Mouse (Mus musculus) ovary, postnatal 14 days (tissue): Measurements from ENCODE around the gene Zfp626.
"Not testable (repeated sequence)": the region's sequence is repeated elsewhere in the genome, so short reads cannot be mapped to it uniquely, and the experiment has no call there.

Source experiments
- DNase-seq: peaks from one replicate; pipeline ENCODE4 v3.0.0; 2022; ENCODE audit warnings: low spot score

Zfp626 gene

GRCm38 (mm10) chr7:27806896-27807295, at the start of gene Zfp626:
Gene Zfp626, plus strand, starts transcription at chr7:27807196.
- DNase-seq, result not testable (repeated sequence)

DNA sequence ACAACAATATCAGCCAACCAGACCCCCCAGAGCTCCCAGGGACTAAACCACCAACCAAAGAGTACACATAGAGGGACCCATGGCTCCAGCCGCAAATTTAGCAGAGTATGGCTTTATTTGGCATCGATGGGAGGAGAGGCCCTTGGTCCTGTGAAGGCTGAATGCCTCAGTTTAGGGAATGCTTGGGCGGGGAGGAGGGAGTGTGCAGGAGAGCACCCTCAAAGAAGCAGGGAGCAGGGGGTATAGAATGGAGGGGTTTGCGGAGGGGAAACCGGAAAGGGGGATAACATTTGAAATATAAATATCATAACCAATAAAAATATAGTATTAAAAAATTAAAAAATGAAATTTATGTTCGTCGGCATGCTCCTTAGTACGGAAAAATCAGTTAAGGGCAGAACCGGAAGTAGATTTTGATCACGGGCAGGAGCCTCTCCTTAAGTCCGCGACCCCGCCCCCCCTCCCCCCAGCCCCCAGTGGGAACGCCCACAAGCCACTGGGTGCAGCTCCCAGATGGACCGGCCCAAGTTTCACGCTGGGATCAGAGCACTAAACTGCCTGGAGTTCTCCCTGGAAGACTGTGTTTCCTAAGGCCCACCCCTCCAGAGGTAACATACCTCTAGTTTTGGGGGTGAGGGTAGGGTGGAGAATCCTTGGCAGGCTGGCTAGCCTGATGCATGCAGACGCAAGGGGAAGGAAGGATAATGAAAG, 41.7 kb upstream of the Zfp626 start:
- no peak for DNase-seq

- no peak for DNase-seq
These were observed 17.7 kb upstream of the Zfp626 start for GRCm38 (mm10) chr7:27789306-27789705.

DNA sequence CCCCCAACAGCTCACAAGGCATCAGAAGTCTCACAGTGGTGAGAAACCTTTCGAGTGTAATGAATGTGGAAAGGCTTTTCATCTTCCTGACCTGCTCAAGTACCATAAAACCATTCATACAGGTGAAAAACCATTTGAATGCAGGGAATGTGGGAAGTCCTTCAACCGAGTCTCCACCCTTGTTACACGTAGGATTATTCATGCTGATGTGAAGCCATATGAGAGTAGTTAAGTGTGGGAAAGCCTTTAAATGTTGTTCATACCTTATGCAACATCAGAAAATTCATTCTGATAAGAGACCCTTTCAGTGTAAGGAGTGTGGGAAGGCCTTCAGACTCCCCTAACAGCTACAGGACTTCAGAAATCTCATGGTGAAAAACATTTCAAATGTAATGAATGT, 13.1 kb upstream of the Zfp626 start:
- not testable (repeated sequence) for DNase-seq

DNA sequence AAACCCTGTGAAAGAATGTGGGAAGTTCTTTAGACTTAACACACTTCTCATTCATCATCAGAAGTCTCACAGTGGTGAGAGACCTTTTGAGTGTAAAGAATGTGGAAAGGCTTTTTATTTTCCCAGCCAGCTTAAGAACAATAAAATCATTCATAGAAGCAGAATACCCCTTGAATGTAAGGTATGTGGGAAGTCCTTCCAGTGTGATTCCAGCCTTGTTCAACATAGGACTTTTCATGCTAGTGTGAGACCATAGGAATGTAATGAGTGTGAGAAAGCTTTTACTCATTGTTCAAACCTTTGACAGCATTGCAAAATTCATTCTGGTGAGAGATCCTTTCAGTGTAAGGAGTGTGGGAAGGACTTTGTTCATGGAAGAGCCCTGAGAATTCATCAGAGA, 12.4 kb upstream of the Zfp626 start:
- DNase-seq, result no peak

DNA sequence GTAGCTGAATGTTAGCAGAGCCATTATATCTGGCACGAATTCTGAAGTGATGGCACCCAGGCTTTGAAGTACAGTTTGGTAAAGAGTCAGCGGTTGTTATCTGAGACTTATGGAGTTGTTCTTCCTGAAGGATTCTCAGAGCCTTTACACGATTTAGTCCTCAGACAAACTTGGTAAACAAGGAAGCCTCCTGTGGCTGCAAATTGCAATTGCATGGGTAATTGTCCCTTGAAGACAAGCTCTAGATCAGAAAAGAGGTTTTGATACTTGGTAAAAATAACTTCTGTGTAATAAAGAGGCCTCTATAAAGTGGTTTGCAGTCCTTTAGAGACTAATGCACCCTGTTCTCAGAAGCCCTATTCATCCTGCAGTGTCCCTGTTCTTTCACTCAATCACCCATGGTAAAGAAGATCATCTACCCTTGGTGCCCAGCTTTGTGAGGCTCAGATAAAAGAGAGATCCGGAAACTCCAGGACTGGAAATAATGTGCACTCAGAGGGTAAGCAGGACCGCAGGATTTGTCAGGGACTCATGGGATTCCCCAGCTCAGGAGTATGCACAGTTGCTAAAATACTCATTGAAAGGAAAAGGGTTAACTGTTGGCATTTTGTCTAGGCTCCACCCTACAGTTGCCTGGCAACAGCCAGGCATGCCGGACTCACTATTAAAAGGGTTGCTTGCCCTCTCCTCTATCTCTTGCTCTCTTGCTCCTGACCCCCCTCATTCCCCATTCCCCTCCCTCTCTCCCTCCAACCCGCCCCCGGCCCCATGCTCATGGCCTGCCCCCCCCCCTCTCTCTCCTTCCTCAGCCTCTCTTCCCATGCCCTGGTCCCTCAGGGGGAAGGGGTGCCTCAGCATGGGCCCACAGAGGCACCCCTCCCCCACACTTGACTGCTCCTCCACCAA, 8.8 kb upstream of the Zfp626 start:
- no peak for DNase-seq

DNA sequence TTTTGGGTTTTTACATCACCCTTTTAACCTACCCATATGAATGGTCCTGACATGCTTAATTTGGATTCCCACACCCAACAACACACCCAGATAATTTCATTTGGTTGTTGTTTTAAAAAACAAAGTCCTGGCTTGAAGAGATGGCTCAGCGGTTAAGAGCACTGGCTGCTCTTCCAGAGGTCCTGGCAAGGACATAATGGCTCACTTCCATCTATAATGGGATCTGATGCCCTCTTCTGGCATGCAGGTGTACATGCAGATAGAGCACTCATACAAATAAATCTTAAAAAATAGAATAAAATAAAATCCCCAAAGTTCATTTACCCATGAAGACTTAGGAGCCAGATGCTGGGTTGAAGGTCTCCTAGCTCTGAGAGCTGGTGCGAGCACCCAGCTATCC, 5.9 kb upstream of the Zfp626 start:
- DNase-seq, result no peak

GRCm38 (mm10) chr7:27802986-27803385, 4.0 kb upstream of the Zfp626 start:
- no peak for DNase-seq

GRCm38 (mm10) chr7:27804297-27805030, 2.5 kb upstream of the Zfp626 start:
- peak; percentile 61 for DNase-seq

- not testable (repeated sequence) for DNase-seq
These were observed 309 bp downstream of the Zfp626 start for GRCm38 (mm10) chr7:27807305-27807704.

DNA sequence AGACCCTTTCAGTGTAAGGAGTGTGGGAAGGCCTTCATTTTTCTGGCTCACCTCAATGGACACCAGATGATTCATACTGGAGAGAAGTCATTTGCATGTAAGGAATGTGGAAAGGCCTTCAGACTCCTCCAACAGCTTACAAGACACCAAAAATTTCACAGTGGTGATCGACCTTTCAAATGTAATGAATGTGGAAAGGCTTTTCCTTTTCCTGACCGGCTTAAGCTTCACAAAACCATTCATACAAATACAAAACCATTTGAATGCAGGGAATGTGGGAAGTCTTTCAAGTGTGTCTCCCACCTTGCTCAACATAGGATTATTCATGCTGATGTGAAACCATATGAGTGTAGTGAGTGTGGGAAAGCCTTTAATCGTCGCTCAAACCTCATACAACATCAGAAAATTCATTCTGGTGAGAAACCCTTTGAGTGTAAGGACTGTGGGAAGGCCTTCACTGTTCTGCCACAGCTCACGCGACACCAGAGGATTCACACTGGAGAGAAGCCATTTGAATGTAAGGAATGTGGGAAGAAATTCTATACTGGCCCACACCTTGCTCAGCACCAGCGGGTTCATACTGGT, 11.6 kb downstream of the Zfp626 start:
- no peak for DNase-seq

DNA sequence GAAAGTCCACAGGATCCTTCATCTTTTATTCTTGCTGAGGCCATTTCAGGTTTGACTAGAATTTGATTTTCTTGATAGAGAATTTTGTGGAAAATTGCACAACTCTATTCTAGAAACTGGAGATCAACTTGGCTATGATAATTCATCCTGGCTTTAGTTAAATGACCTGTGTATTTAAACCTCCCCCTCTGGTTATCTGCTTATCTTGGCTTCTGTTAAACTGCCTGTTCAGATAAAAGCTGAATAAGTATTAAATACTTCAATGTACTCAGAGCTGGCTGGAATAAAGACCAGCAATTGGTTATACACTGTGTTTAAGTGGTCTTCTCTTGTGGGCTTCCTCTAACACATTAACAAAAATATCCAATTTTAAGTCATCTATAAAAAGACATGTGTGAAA, 15.6 kb downstream of the Zfp626 start:
- DNase-seq, result no peak

GRCm38 (mm10) chr7:27834131-27834530, 27.1 kb downstream of the Zfp626 start:
- no peak for DNase-seq

- no peak for DNase-seq
These were observed 30.9 kb downstream of the Zfp626 start for GRCm38 (mm10) chr7:27837896-27838295.

DNA sequence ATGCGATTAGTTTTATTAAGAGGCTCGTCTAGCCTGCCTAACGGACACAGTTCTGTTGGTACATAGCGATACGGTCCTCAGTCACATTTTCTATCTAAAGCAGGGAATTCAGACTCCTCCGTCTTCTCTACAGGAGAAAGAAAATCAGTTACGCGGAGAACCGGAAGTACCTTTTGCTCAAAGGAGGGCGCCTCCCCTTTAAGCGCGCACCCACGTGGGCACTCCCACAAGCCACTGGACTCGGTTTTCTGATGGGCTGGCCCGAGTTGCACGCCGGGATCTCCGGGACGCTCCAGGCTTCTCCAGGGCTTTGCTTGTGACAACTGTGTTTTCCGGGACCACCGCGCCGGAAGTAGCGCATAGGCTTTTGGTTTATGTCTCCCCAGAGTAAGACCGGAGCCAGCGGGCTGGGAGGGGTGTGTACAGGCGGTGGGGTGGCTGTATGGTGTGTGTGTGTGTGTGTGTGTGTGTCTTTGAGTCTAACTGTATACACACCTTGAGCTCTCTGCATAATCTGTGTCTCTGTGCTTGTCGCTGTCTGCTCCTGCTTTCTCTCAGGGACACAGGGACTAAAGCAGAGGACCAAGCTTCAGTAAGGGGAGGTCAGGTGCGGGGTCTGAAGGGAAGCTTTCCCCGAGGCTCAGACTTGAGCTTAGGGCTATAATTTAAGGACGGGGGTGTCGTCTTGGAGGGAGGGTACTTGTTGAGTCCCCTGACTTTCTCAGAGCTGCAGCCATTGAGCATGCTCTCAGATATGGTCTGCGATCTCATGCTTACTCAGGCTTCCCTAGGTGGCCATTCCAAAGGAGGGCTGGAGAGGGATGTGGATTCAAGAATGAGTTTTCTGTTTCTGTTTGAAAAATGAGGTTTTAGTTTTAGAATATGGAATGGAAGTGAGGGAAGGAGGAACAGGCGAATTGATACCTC, 31.6 kb downstream of the Zfp626 start, which contains the start of gene Zfp59:
TSS of gene Zfp59 (plus strand) at position 285 of the 927 bp plus-strand sequence.
- peak; percentile 69 for DNase-seq

DNA sequence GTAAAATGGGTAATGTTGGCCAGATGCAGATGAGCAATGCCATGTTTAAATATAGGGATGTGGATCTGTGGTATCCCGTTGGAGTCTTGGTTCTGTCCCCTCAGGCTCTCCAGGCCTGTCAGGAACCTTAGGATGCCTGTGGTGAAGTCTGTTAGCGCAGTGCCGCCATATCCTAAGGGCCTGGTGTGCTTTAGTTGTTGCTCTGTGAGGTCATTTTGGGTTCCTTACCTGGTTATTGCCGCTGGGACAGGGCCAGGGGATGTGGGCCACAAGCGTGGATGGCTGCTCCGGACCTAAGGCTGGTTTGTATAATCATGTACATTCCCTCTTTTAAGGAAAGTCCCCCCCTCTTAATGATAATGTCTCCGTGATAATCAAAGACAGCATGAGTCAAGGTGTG, 32.6 kb downstream of the Zfp626 start:
- no peak for DNase-seq

DNA sequence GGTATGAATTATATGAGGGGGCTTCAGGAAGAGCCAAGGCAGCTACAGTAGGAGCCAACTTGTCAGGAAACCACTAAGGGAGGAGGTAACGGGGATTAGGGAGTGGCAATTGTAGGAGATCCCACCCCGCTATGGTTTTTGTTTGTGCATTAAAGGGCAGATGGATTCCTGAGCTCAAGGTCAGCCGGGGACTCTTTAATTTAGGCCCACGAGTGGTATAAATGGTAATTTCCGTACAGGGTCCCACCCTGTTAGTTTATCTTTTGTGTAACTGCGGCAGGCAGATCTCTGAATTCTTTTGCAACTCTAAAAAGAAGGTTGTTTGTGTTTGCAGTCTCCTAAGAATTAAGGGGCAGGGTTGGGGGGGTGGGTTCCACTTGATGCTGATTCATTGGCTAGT, 33.1 kb downstream of the Zfp626 start:
- no peak for DNase-seq

- DNase-seq, result no peak
These were observed 50.2 kb downstream of the Zfp626 start, which contains the start of gene Zfp607a for GRCm38 (mm10) chr7:27857227-27857626. Gene Zfp607a, plus strand, starts transcription at chr7:27857527.

DNA sequence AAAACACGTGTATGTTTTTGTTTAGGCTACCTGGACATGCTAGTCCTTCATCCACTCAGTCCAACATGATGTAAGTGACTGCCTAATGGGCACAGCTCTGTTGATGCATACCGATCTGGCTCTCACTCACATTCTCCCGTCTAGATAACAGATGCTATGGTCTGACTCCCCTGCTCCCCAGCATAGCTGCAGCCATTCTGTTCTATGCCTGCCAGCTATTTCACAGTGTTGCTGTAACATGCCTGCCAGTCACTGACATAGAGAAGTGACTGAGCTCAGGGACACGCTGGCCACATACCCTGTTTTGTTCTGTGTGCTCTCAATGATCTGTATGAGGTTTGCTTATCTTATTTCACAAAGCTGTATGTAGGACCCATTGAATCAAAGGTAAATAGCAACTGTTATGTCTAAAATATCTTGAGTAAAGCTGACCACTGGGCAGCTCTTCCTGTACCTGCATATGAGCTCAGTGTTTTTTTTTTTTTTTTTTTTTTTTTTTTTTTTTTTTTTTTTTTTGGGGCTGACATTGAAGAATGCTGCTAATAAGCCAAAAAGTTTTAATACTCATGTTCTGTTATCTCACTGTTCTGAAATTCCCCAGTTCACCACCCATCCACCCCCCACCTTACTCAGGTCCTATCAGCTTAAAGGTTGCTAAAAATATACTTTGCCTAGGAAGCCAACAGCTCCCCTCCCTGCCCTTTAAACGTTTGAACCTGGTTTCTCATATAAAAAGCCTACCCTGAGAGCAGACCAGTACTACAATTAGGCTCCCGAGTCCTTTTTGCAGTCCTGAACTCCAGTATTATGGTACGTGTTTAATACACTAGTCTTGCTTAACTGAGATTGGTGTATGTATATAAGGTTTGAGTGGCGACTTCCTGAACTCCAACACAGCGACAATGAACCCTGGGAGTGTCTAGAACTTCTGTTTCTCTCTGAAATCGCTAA, 52.6 kb downstream of the Zfp626 start:
- DNase-seq, result no peak
